Mouse (Mus musculus): ENCODE data around the gene Vars2. TPM values are rescaled to one million over a fixed set of nuclear protein-coding genes. Genes with fewer than 3 reads are reported as not detected.

The Vars2 gene
- total RNA-seq, 2 experiments from 2014 or later: 31.1 to 40.8 TPM

GRCm38 (mm10) chr17:35643609-35644236 lies 23.7 kb downstream of the Vars2 start, which contains the start of gene Mucl3:
Gene Mucl3 (minus strand): TSS chr17:35643695.
- DNase-seq (ENCODE audit: low spot score in 2 of 2): no peak
- intact Hi-C loops (cut with DNase I): no loop called here

- intact Hi-C loops (cut with DNase I): no loop called here
Measured at GRCm38 (mm10) chr17:35639352-35639751, 28.0 kb downstream of the Vars2 start.

GRCm38 (mm10) chr17:35638475-35639190 lies 28.8 kb downstream of the Vars2 start:
- intact Hi-C loops (cut with DNase I): no loop called here
- peak; percentile 72 to 77 for DNase-seq (ENCODE audit: low spot score in 2 of 2)

More at GRCm38 (mm10) chr17:35639352-35639751, 28.0 kb downstream of the Vars2 start:
- DNase-seq (ENCODE audit: low spot score in 2 of 2): no peak

- intact Hi-C loops (cut with DNase I): no loop called here
- DNase-seq (ENCODE audit: low spot score in 2 of 2): peak; percentile 42 to 63
Measured at GRCm38 (mm10) chr17:35636363-35636762, 31.0 kb downstream of the Vars2 start.

GRCm38 (mm10) chr17:35635699-35636111 lies 31.7 kb downstream of the Vars2 start:
- intact Hi-C loops (cut with DNase I): loop anchor here (2.0 kb wide), 2 partner anchors 45 to 89 kb away; no protein-coding TSS in a partner anchor

GRCm38 (mm10) chr17:35635202-35635601 lies 32.2 kb downstream of the Vars2 start:
- intact Hi-C loops (cut with DNase I): loop anchor here (2.0 kb wide), 2 partner anchors 44 to 90 kb away; no protein-coding TSS in a partner anchor
- peak in 1 of 2 experiments; percentile 80 for DNase-seq (ENCODE audit: low spot score in 2 of 2)

More at GRCm38 (mm10) chr17:35635699-35636111, 31.7 kb downstream of the Vars2 start:
- DNase-seq (ENCODE audit: low spot score in 2 of 2): peak; percentile 90 to 92

GRCm38 (mm10) chr17:35633992-35634391 lies 33.4 kb downstream of the Vars2 start:
- intact Hi-C loops (cut with DNase I): loop anchor here (2.0 kb wide), 2 partner anchors 43 to 91 kb away; no protein-coding TSS in a partner anchor
- DNase-seq (ENCODE audit: low spot score in 2 of 2): peak; percentile 68 to 79

- no peak for DNase-seq (ENCODE audit: low spot score in 2 of 2)
- intact Hi-C loops (cut with DNase I): no loop called here
Measured at GRCm38 (mm10) chr17:35626537-35626936, 40.9 kb downstream of the Vars2 start, which contains the start of gene Gm9573. Gene Gm9573 (minus strand): TSS chr17:35626637.

- DNase-seq (ENCODE audit: low spot score in 2 of 2): no peak
- intact Hi-C loops (cut with DNase I): no loop called here
Measured at GRCm38 (mm10) chr17:35617127-35617526, 50.3 kb downstream of the Vars2 start.

Other genes with a start within 250 kb of the Vars2 start
- not detected for gene H2-Q6, start 242.7 kb downstream of the Vars2 start, total RNA-seq (2021)
- under 1 TPM; 0.35 to 0.36 TPM for gene H2-Q7, start 228.4 kb downstream of the Vars2 start, total RNA-seq (2021)
- under 1 TPM; 0.13 to 0.27 TPM for gene H2-Q10, start 197.5 kb downstream of the Vars2 start, total RNA-seq (2021)
- gene Pou5f1, start 161.6 kb downstream of the Vars2 start, total RNA-seq (2021): under 1 TPM in 1 of 2 experiments, not detected in 1; 0.25 TPM
- gene Tcf19, start 150.8 kb downstream of the Vars2 start, total RNA-seq (2021): 1 to 10 TPM; 8.6 to 9.5 TPM
- 1 to 10 TPM; 8.1 to 9.1 TPM for gene Cchcr1, start 150.5 kb downstream of the Vars2 start, total RNA-seq (2021)
- under 1 TPM; 0.55 to 0.72 TPM for gene Psors1c2, start 134.4 kb downstream of the Vars2 start, total RNA-seq (2021)
- under 1 TPM; 0.68 to 0.79 TPM for gene Cdsn, start 115.5 kb downstream of the Vars2 start, total RNA-seq (2021)
- not detected for gene 2300002M23Rik, start 100.1 kb downstream of the Vars2 start, total RNA-seq (2021)
- gene Sfta2, start 66.0 kb downstream of the Vars2 start, total RNA-seq (2021): not detected
- not detected for gene Gm9573, start 41.0 kb downstream of the Vars2 start, total RNA-seq (2021)
- not detected for gene Mucl3, start 23.9 kb downstream of the Vars2 start, total RNA-seq (2021)
- 10 to 100 TPM; 23.0 to 26.2 TPM for gene Gtf2h4, start 6.1 kb upstream of the Vars2 start, total RNA-seq (2021)
- gene Ddr1, start 37.0 kb upstream of the Vars2 start, total RNA-seq (2021): 10 to 100 TPM; 46.1 to 52.8 TPM
- gene Ier3, start 154.1 kb upstream of the Vars2 start, total RNA-seq (2021): 1 to 10 TPM; 5.4 to 5.7 TPM
- 100 to 1,000 TPM; 153 to 168 TPM for gene Flot1, start 155.6 kb upstream of the Vars2 start, total RNA-seq (2021)
- gene Tubb5, start 170.7 kb upstream of the Vars2 start, total RNA-seq (2021): 100 to 1,000 TPM; 771 to 797 TPM
- gene Mdc1, start 173.9 kb upstream of the Vars2 start, total RNA-seq (2021): 10 to 100 TPM; 10.7 to 14.6 TPM
- 1 to 10 TPM; 5.1 TPM for gene Nrm, start 193.7 kb upstream of the Vars2 start, total RNA-seq (2021)
- 10 to 100 TPM; 12.8 to 14.1 TPM for gene Ppp1r18, start 198.0 kb upstream of the Vars2 start, total RNA-seq (2021)
- gene Dhx16, start 212.2 kb upstream of the Vars2 start, total RNA-seq (2021): 10 to 100 TPM; 30.1 to 32.1 TPM
- gene 2310061I04Rik, start 229.8 kb upstream of the Vars2 start, total RNA-seq (2021): 10 to 100 TPM; 65.2 to 66.9 TPM
- gene Atat1, start 242.5 kb upstream of the Vars2 start, total RNA-seq (2021): 10 to 100 TPM; 64.6 to 69.9 TPM
- 10 to 100 TPM; 40.0 to 41.7 TPM for gene Mrps18b, start 248.8 kb upstream of the Vars2 start, total RNA-seq (2021)
- 10 to 100 TPM; 62.1 to 68.3 TPM for gene Ppp1r10, start 248.8 kb upstream of the Vars2 start, total RNA-seq (2021)

Measured in left cerebral cortex, postnatal 14 days (tissue).